Mouse (Mus musculus) CH12.LX (cell line): ENCODE results near the gene Itih5. TPM values are rescaled to one million over a fixed set of nuclear protein-coding genes. Genes with fewer than 3 reads are reported as not detected.
A peak's percentile ranks its signal among the peaks of the same experiment; 100 is the strongest.

Source experiments
- DNase-seq: peaks from one replicate; pipeline ENCODE4 v3.0.0-alpha.2; 2013; ENCODE audit errors: extremely low read depth
- H3K27ac ChIP-seq: 2 replicates; pipeline ENCODE4 v1.5.1; 2012; ENCODE audit warnings: low read depth, mild to moderate bottlenecking, control low read depth, moderate library complexity; ENCODE audit not compliant: insufficient read depth
- H3K27me3 ChIP-seq: replicated peaks from 2 replicates; pipeline ENCODE3; 2012; ENCODE audit warnings: inconsistent platforms
- H3K36me3 ChIP-seq, 2 experiments: replicated peaks in 1 of 2; 2 replicates each; pipeline versions ENCODE3 to v1.6.1; 2012; ENCODE audit warnings: inconsistent platforms in 1 of 2, low read length in 1 of 2, mild to moderate bottlenecking in 1 of 2, mixed read lengths in 1 of 2, moderate library complexity in 1 of 2; ENCODE audit not compliant: control insufficient read depth in 1 of 2, insufficient read depth in 1 of 2
- H3K4me1 ChIP-seq, 2 experiments: 2 replicates each; pipeline ENCODE4 v1.6.1; 2012; ENCODE audit warnings: inconsistent platforms in 1 of 2, moderate library complexity in 1 of 2; ENCODE audit not compliant: insufficient read depth in 2 of 2, control insufficient read depth in 1 of 2
- H3K4me2 ChIP-seq: 2 replicates; pipeline ENCODE4 v1.6.1; 2012; ENCODE audit warnings: low read depth, mild to moderate bottlenecking, control low read depth; ENCODE audit not compliant: poor library complexity, insufficient read depth, severe bottlenecking
- H3K4me3 ChIP-seq, 3 experiments: fragments of 150-350 bp in 1 of 3; sonication (generic) in 1 of 3; replicated peaks in 1 of 3; 2 replicates each; pipeline versions ENCODE3 to v1.5.1; 2011 to 2012; ENCODE audit warnings: low read depth in 2 of 3, low read length in 2 of 3, mild to moderate bottlenecking in 2 of 3, moderate library complexity in 2 of 3, control low read depth in 1 of 3, improper control_type of control experiment in 1 of 3, inconsistent platforms in 1 of 3, mixed read lengths in 1 of 3; ENCODE audit not compliant: poor library complexity in 1 of 3
- H3K79me2 ChIP-seq: replicated peaks from 2 replicates; pipeline ENCODE4 v1.6.1; 2012; ENCODE audit warnings: mild to moderate bottlenecking, moderate library complexity; ENCODE audit not compliant: control insufficient read depth, poor library complexity, insufficient read depth, severe bottlenecking; ENCODE audit errors: extremely low read depth
- H3K9ac ChIP-seq: 2 replicates; pipeline ENCODE4 v1.6.1; 2012; ENCODE audit warnings: low read depth, mild to moderate bottlenecking, control low read depth, moderate library complexity; ENCODE audit not compliant: insufficient read depth
- H3K9me3 ChIP-seq: replicated peaks from 2 replicates; pipeline ENCODE3; 2012; ENCODE audit warnings: low read length, inconsistent platforms, mixed read lengths
- BHLHE40 ChIP-seq: IDR thresholded peaks from 2 replicates; pipeline ENCODE4 v1.6.1; 2011; ENCODE audit warnings: mild to moderate bottlenecking, low read depth, low read length, improper control_type of control experiment
- CHD1 ChIP-seq: IDR thresholded peaks from 2 replicates; pipeline ENCODE4 v1.6.1; 2012; ENCODE audit warnings: low read depth, low read length, improper control_type of control experiment, inconsistent platforms
- CHD2 ChIP-seq: IDR thresholded peaks from 2 replicates; pipeline ENCODE4 v1.6.1; 2011; ENCODE audit warnings: low read length, improper control_type of control experiment
- CTCF ChIP-seq, 2 experiments: IDR thresholded peaks in 1 of 2; conservative IDR thresholded peaks in 1 of 2; 2 replicates each; pipeline ENCODE4 v1.5.1; 2011 to 2012; ENCODE audit warnings: low read depth in 2 of 2, low read length in 2 of 2, improper control_type of control experiment in 1 of 2, inconsistent platforms in 1 of 2, mild to moderate bottlenecking in 1 of 2, moderate library complexity in 1 of 2
- E2F4 ChIP-seq: IDR thresholded peaks from 2 replicates; pipeline ENCODE4 v1.6.1; 2011; ENCODE audit warnings: low read depth, low read length, improper control_type of control experiment; ENCODE audit not compliant: insufficient replicate concordance
- EP300 ChIP-seq: IDR thresholded peaks from 2 replicates; pipeline ENCODE4 v1.6.1; 2011; ENCODE audit warnings: low read length, improper control_type of control experiment
- ETS1 ChIP-seq: conservative IDR thresholded peaks from 2 replicates; pipeline ENCODE4 v1.6.1; 2012; ENCODE audit warnings: low read depth, mild to moderate bottlenecking, inconsistent platforms, low read length, improper control_type of control experiment, moderate library complexity
- GABPA ChIP-seq: IDR thresholded peaks from 2 replicates; pipeline ENCODE4 v1.6.1; 2012; ENCODE audit warnings: low read depth, low read length, improper control_type of control experiment, inconsistent platforms; ENCODE audit not compliant: insufficient replicate concordance
- HCFC1 ChIP-seq: IDR thresholded peaks from 2 replicates; pipeline ENCODE4 v1.6.1; 2012; ENCODE audit warnings: low read depth, mild to moderate bottlenecking, inconsistent platforms, low read length, improper control_type of control experiment
- IRF4 ChIP-seq: IDR thresholded peaks from 2 replicates; pipeline ENCODE4 v1.6.1; 2014; ENCODE audit warnings: low read depth, mild to moderate bottlenecking, inconsistent platforms, low read length, improper control_type of control experiment
- JUN ChIP-seq: IDR thresholded peaks from 2 replicates; pipeline ENCODE4 v1.6.1; 2011; ENCODE audit warnings: low read depth, mild to moderate bottlenecking, low read length, improper control_type of control experiment, moderate library complexity; ENCODE audit not compliant: insufficient read depth
- JUND ChIP-seq: conservative IDR thresholded peaks from 2 replicates; pipeline ENCODE4 v1.6.1; 2011; ENCODE audit warnings: low read depth, low read length, improper control_type of control experiment
- MAFK ChIP-seq: IDR thresholded peaks from 2 replicates; pipeline ENCODE4 v1.6.1; 2011; ENCODE audit warnings: low read length, improper control_type of control experiment; ENCODE audit not compliant: insufficient replicate concordance
- MAX ChIP-seq: IDR thresholded peaks from 2 replicates; pipeline ENCODE4 v1.6.1; 2011; ENCODE audit warnings: low read length, improper control_type of control experiment
- MEF2A ChIP-seq: IDR thresholded peaks from 2 replicates; pipeline ENCODE4 v1.6.1; 2014; ENCODE audit warnings: low read depth, mild to moderate bottlenecking, inconsistent platforms, low read length, improper control_type of control experiment, borderline replicate concordance
- NRF1 ChIP-seq: IDR thresholded peaks from 2 replicates; pipeline ENCODE4 v1.6.1; 2014; ENCODE audit warnings: low read depth, mild to moderate bottlenecking, inconsistent platforms, low read length, improper control_type of control experiment, moderate library complexity
- PAX5 ChIP-seq: IDR thresholded peaks from 2 replicates; pipeline ENCODE4 v1.6.1; 2012; ENCODE audit warnings: low read length, inconsistent platforms, mixed read lengths
- POLR2A ChIP-seq: IDR thresholded peaks from 2 replicates; pipeline ENCODE4 v1.6.1; 2011; ENCODE audit warnings: low read depth, mild to moderate bottlenecking, improper control_type of control experiment, low read length
- POLR2AphosphoS2 ChIP-seq: IDR thresholded peaks from 2 replicates; pipeline ENCODE4 v1.6.1; 2011; ENCODE audit warnings: low read depth, low read length, improper control_type of control experiment
- RAD21 ChIP-seq: IDR thresholded peaks from 2 replicates; pipeline ENCODE4 v1.6.1; 2011; ENCODE audit warnings: low read depth, mild to moderate bottlenecking, low read length, improper control_type of control experiment, moderate library complexity
- SIN3A ChIP-seq: IDR thresholded peaks from 2 replicates; pipeline ENCODE4 v1.6.1; 2012; ENCODE audit warnings: low read length, improper control_type of control experiment, inconsistent platforms
- SMC3 ChIP-seq: IDR thresholded peaks from 2 replicates; pipeline ENCODE4 v1.6.1; 2011; ENCODE audit warnings: low read depth, low read length, improper control_type of control experiment
- TBP ChIP-seq: conservative IDR thresholded peaks from 2 replicates; pipeline ENCODE4 v1.6.1; 2011; ENCODE audit warnings: low read depth, low read length, improper control_type of control experiment
- UBTF ChIP-seq: IDR thresholded peaks from 2 replicates; pipeline ENCODE4 v1.6.1; 2012; ENCODE audit warnings: low read depth, mild to moderate bottlenecking, inconsistent platforms, low read length, improper control_type of control experiment, moderate library complexity
- dilution Hi-C: fragments of 300-500 bp; cut with MboI; formaldehyde crosslinking; loops from 2 replicates; pipeline ENCODE4 v1.14.3; 2020; ENCODE audit warnings: low sequenced_read_pairs; ENCODE audit not compliant: extremely low pct_unique_long_range_greater_than_20kb, extremely low pct_ligation_motif_present
- in situ Hi-C: fragments of 300-500 bp; cut with MboI; formaldehyde crosslinking; loops from 3 replicates; pipeline ENCODE4 v1.14.3; 2019; ENCODE audit warnings: low sequenced_read_pairs, low pct_ligation_motif_present, low pct_unique_long_range_greater_than_20kb, mixed read lengths
- polyA plus RNA-seq: library from polyadenylated mRNA; unstranded; fragments of >175 nt; gene quantifications from 2 replicates; pipeline ENCODE4 v1.2.1, GENCODE M21; 2012; ENCODE audit warnings: low read depth; ENCODE audit not compliant: insufficient read length
- total RNA-seq, 2 experiments: library from RNA; depleted of rRNA; stranded (reverse); fragments of 300-350 nt in 1 of 2; fragments of >200 nt in 1 of 2; gene quantifications; 2 replicates each; pipeline ENCODE4 v1.2.3; 2012 to 2014

The Itih5 gene
- total and polyA plus RNA-seq, 3 experiments, result 0.08 to 0.30 (median 0.11) TPM

- Histone ChIP-seq H3K36me3 (no peaks in the 10 kb centered on the region), H3K9me3 (no peaks in the 10 kb centered on the region), H3K27ac (no peak overlapping the region), H3K27me3 (no peaks in the 10 kb centered on the region), H3K4me2 (peak overlapping the region; percentile 38; the same call in 1 of the 2 replicates), H3K9ac (no peak overlapping the region), H3K79me2 (no peaks in the 10 kb centered on the region), H3K4me1 (peaks cover 5 to 13% of the 10 kb centered on the region in 2 experiments; a peak in 3 of 4 replicates), H3K4me3 (no peak overlapping the region)
- dilution Hi-C loops, result no loop called here
- DNase-seq, result no peak
- in situ Hi-C loops, result no loop called here
- TF ChIP-seq JUN (no peak), BHLHE40 (peak; percentile 68)
These were observed 104.9 kb downstream of the Itih5 start for GRCm38 (mm10) chr2:10258312-10258711.

GRCm38 (mm10) chr2:10260109-10260508, 106.7 kb downstream of the Itih5 start:
- H3K27ac ChIP-seq, result no peak overlapping the region
- DNase-seq, result no peak
- H3K4me3 ChIP-seq, result no peak overlapping the region
- no peaks in the 10 kb centered on the region for H3K9me3 ChIP-seq
- dilution Hi-C loops, result no loop called here
- no peaks in the 10 kb centered on the region for H3K27me3 ChIP-seq
- H3K36me3 ChIP-seq, result no peaks in the 10 kb centered on the region
- H3K4me2 ChIP-seq, result no peak overlapping the region
- no peak overlapping the region for H3K9ac ChIP-seq
- H3K4me1 ChIP-seq, result peaks cover 5 to 13% of the 10 kb centered on the region in 2 experiments; a peak in 3 of 4 replicates
- no peak for TF ChIP-seq RAD21
- no peak for TF ChIP-seq EP300
- TF ChIP-seq JUND, result no peak
- TF ChIP-seq CHD2, result no peak
- no peak for TF ChIP-seq UBTF
- no peak for TF ChIP-seq ETS1
- no peak for TF ChIP-seq MAFK
- TF ChIP-seq, all 38 proteins: peak for 0
- no peaks in the 10 kb centered on the region for H3K79me2 ChIP-seq
- in situ Hi-C loops, result no loop called here

GRCm38 (mm10) chr2:10261337-10261736, 108.0 kb downstream of the Itih5 start:
- Histone ChIP-seq H3K4me3 (no peak overlapping the region), H3K4me1 (peaks cover 5 to 13% of the 10 kb centered on the region in 2 experiments; a peak in 3 of 4 replicates), H3K36me3 (no peaks in the 10 kb centered on the region)
- DNase-seq, result no peak
- no peak for TF ChIP-seq SMC3
- no peak for TF ChIP-seq CTCF (conservative IDR thresholded peaks at IDR 0.05 in 1 of 2, IDR thresholded peaks at IDR 0.05 in 1 of 2; ENCODE audit: low read depth in 2 of 2, low read length in 2 of 2)
- TF ChIP-seq RAD21, result no peak
- no peak for TF ChIP-seq EP300
- TF ChIP-seq BHLHE40, result no peak
- TF ChIP-seq MEF2A, result no peak
- no peak for TF ChIP-seq GABPA
- TF ChIP-seq IRF4, result no peak
- no peak for TF ChIP-seq MAX
- no peak for TF ChIP-seq NRF1
- TF ChIP-seq PAX5, result no peak
- no peak for TF ChIP-seq E2F4
- TF ChIP-seq CHD1, result no peak
- no peak for TF ChIP-seq POLR2A
- TF ChIP-seq HCFC1, result no peak
- TF ChIP-seq SIN3A, result no peak
- TF ChIP-seq POLR2AphosphoS2, result no peak
- TF ChIP-seq TBP, result no peak
- TF ChIP-seq, all 38 proteins: peak for 0
- dilution Hi-C loops (no loop called here), in situ Hi-C loops (no loop called here)
- Histone ChIP-seq H3K4me2 (no peak overlapping the region), H3K9ac (no peak overlapping the region), H3K9me3 (no peaks in the 10 kb centered on the region), H3K27me3 (no peaks in the 10 kb centered on the region), H3K27ac (no peak overlapping the region), H3K79me2 (no peaks in the 10 kb centered on the region)
